Mouse (Mus musculus): ENCODE results near the gene Srbd1. TPM values are rescaled to one million over a fixed set of nuclear protein-coding genes. Genes with fewer than 3 reads are reported as not detected.

Gene Srbd1
- polyA plus RNA-seq, 1 experiment from 2014 or later: 21.9 TPM

DNA sequence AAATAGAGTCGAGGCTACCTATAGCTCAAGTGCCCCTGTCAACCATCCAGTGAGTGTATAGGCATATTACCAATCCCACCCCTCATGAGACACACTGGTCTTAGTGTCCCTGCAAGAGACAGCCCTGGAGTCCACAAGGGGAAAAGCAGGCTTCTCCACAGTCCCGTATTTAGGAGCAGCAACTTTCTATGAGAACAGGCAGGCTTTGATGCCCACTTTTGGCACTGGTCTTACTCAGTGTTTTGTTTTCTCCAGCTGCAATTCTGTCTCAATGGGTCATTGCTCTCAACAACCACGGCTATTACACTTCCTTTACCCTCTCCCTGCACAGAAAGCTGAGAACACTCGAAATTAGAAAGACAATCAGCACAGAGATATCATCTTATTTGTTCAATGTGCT lies 157.4 kb downstream of the Srbd1 start:
- Histone ChIP-seq H3K4me3 (no peak overlapping the region), H3K27me3 (ENCODE audit: low read depth, poor library complexity, severe bottlenecking) (no peaks in the 10 kb centered on the region), H3K4me1 (no peaks in the 10 kb centered on the region), H3K9me3 (replicated peaks) (no peaks in the 10 kb centered on the region), H3K27ac (replicated peaks) (no peak overlapping the region), H3K36me3 (peaks cover 27% of the 10 kb centered on the region)
- WGBS: 76% methylated on average over 4 of the region's 4 CpGs
- DNase-seq (ENCODE audit: low spot score): no peak

DNA sequence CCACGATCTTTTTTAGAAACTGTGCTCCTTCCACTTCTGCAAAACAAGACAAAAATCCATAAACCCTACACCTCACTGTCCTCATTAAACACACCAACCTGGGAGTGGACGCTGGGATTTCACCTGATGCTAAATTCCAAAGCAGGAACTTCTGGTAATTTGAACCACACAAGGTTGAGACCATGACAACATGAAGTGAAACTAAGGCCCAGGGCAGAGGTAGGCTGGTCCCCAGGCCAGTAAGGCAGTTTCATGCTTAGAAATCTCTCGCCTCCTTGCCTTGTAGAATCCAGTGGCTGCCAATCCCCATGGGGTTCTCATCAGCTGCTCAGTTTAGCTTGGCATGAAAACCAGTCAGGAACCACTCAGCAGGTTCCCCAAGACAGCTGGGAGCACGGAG lies 158.4 kb downstream of the Srbd1 start:
- H3K9me3 ChIP-seq (replicated peaks): no peaks in the 10 kb centered on the region
- no peak overlapping the region for H3K4me3 ChIP-seq
- peaks cover 27% of the 10 kb centered on the region for H3K36me3 ChIP-seq
- 83% methylated on average over 4 of the region's 4 CpGs for WGBS
- no peak overlapping the region for H3K27ac ChIP-seq (replicated peaks)
- H3K4me1 ChIP-seq: no peaks in the 10 kb centered on the region
- no peaks in the 10 kb centered on the region for H3K27me3 ChIP-seq (ENCODE audit: low read depth, poor library complexity, severe bottlenecking)
- DNase-seq (ENCODE audit: low spot score): no peak

DNA sequence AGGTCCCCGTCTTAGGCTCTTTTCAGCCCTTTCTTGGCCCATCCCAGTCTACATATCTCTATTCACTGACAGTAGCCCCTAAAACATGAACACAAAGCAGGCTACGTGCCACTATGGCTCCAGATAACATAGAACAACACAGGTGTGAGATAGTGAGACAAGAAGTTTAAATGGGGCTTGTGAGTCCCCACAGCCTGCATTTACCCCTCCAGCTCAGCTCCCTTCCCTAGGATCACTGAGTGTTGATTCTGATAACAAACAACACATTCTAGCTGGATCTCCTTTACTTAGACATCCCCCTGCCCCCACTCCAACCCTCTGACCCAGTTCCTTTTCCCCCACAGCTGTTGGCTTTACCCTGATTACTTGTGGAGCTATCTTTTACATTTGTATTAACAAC lies 158.8 kb downstream of the Srbd1 start:
- WGBS: 88% methylated on average over 2 of the region's 2 CpGs
- no peaks in the 10 kb centered on the region for H3K9me3 ChIP-seq (replicated peaks)
- no peak overlapping the region for H3K27ac ChIP-seq (replicated peaks)
- no peak overlapping the region for H3K4me3 ChIP-seq
- H3K27me3 ChIP-seq (ENCODE audit: low read depth, poor library complexity, severe bottlenecking): no peaks in the 10 kb centered on the region
- H3K4me1 ChIP-seq: no peaks in the 10 kb centered on the region
- no peak for DNase-seq (ENCODE audit: low spot score)
- H3K36me3 ChIP-seq: peaks cover 27% of the 10 kb centered on the region

DNA sequence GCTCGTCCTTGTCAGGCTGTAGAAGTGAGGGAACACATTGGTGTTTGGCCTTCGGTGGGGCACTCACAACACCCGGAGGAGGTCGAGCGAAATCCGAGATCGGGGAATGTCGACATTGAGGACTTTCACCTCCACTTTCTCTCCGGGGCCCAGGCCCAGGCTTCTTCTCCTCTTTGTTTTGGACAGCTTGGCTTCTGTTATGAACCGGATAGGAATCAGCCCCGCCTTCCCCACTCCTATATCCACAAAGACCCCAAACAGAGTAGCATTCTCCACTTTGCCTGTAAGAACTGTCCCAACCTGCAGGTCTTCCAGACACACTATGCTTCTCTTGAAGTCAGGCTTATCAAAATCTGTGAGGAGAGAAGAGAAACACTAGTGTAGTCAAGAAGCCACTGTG lies 159.8 kb downstream of the Srbd1 start:
- no peaks in the 10 kb centered on the region for H3K9me3 ChIP-seq (replicated peaks)
- 87% methylated on average over 11 of the region's 11 CpGs for WGBS
- no peak for DNase-seq (ENCODE audit: low spot score)
- H3K27me3 ChIP-seq (ENCODE audit: low read depth, poor library complexity, severe bottlenecking): no peaks in the 10 kb centered on the region
- H3K4me3 ChIP-seq: no peak overlapping the region
- no peak overlapping the region for H3K27ac ChIP-seq (replicated peaks)
- peaks cover 27% of the 10 kb centered on the region for H3K36me3 ChIP-seq
- no peaks in the 10 kb centered on the region for H3K4me1 ChIP-seq

DNA sequence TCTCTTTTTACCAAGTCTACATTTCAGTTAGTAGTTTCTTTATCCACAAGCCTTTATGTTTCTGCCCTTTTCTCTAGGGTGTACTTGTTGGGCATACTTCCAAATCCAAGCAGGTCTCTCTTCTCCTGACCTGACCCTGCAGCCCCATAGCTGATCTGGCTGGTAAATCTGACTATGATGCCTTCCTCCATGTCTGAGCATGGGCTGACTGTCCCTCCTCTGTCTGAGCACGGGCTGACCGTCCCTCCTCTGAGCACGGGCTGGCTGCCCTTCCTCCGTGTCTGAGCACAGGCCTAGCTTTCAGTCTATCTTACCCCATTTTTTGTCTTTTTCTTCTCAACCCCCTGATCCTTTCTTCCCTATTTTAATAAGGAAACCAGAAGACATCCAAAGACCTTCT lies 162.7 kb downstream of the Srbd1 start:
- H3K9me3 ChIP-seq (replicated peaks): no peaks in the 10 kb centered on the region
- H3K27me3 ChIP-seq (ENCODE audit: low read depth, poor library complexity, severe bottlenecking): no peaks in the 10 kb centered on the region
- no peak overlapping the region for H3K4me3 ChIP-seq
- no peak for DNase-seq (ENCODE audit: low spot score)
- H3K4me1 ChIP-seq: no peaks in the 10 kb centered on the region
- peaks cover 20% of the 10 kb centered on the region for H3K36me3 ChIP-seq
- H3K27ac ChIP-seq (replicated peaks): no peak overlapping the region
- 98% methylated on average over 4 of the region's 4 CpGs for WGBS

DNA sequence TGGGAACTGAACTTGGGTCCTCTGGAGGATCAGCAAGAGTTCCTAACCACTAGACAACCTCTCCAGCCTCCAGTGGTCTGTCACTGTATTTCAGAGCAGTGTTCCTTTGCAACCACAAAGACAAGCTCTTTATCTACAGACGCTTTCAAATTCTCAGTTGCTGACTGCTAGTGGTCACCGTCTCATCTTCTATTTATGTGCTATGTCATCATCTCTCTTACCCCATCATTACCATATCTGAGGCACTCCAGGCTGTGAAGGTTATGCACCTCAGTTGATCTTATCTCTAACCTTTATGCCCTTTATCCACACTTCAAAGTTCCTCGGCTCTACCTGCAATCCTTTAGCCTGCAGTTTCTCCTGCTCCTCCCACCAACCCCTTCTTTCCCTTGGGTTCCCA lies 163.1 kb downstream of the Srbd1 start:
- WGBS: 90% methylated on average over 3 of the region's 3 CpGs
- Histone ChIP-seq H3K9me3 (replicated peaks) (no peaks in the 10 kb centered on the region), H3K27ac (replicated peaks) (no peak overlapping the region), H3K4me1 (no peaks in the 10 kb centered on the region), H3K36me3 (peaks cover 20% of the 10 kb centered on the region), H3K4me3 (no peak overlapping the region), H3K27me3 (ENCODE audit: low read depth, poor library complexity, severe bottlenecking) (no peaks in the 10 kb centered on the region)
- no peak for DNase-seq (ENCODE audit: low spot score)

DNA sequence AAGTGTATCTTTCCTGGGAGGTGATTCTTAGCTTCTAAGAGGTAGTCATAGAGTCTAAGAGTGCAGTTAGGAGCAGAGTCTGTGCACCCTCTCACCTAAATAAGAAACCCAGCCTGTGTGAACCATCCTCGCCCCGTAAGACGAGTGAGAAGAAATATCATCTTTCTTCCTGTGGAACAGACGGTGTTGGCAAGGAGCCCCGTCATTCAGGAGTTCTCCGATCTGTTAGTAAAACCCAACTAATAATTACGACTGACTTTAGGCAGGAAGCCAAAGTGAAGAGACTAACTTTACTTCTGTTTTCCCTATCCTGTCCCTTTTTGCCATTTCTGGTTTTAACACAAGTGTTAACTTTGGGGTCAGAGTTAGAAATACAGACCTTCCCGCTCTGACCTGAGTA lies 166.1 kb downstream of the Srbd1 start:
- DNase-seq (ENCODE audit: low spot score): no peak
- Histone ChIP-seq H3K36me3 (peaks cover 8% of the 10 kb centered on the region), H3K27me3 (ENCODE audit: low read depth, poor library complexity, severe bottlenecking) (no peaks in the 10 kb centered on the region), H3K4me3 (no peak overlapping the region), H3K4me1 (no peaks in the 10 kb centered on the region), H3K9me3 (replicated peaks) (no peaks in the 10 kb centered on the region), H3K27ac (replicated peaks) (no peak overlapping the region)
- 93% methylated on average over 8 of the region's 8 CpGs for WGBS

DNA sequence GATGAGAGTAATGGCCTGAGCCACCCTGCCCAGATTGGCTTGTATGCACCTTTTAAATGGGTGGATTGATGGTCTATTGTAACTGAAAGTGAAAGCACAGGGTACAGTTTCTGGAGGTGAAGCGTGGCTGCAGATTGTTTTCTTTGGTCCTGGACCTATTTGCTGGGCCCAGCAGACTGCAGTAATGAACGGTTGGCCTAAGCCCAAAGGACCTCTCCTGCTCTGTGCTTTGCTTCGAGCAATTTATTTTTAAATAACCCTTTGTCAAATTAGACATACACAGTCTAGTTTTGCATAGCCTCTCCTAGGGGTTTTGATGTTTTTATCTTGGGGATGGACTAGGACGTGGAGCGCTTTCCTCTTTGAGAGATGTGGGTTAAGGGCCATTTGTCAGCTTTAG lies 169.9 kb downstream of the Srbd1 start:
- H3K9me3 ChIP-seq (replicated peaks): no peaks in the 10 kb centered on the region
- H3K4me3 ChIP-seq: no peak overlapping the region
- WGBS: 88% methylated on average over 5 of the region's 5 CpGs
- H3K4me1 ChIP-seq: peaks cover 13% of the 10 kb centered on the region
- H3K27me3 ChIP-seq (ENCODE audit: low read depth, poor library complexity, severe bottlenecking): no peaks in the 10 kb centered on the region
- DNase-seq (ENCODE audit: low spot score): no peak
- H3K36me3 ChIP-seq: no peaks in the 10 kb centered on the region
- H3K27ac ChIP-seq (replicated peaks): no peak overlapping the region

DNA sequence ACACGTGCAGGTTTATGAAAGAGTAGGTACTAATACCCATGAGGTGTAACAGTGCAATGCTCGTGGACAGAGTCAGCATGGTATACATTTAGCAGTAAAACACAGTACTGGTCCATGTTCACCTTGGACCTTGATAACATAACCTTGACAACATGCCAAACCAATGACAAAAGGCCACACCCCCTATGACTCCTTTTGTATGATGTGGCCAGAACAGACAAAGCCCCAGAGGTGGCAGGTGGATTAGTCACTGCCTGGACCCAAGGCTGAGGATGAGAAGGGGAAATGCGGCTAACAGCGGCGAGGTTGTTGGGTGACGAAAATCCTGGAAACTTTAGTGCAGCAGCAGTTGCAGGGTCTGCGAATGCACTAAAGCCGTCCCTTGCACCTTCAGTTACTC lies 170.4 kb downstream of the Srbd1 start:
- peak; percentile 6 for DNase-seq (ENCODE audit: low spot score)
- no peak overlapping the region for H3K4me3 ChIP-seq
- H3K27me3 ChIP-seq (ENCODE audit: low read depth, poor library complexity, severe bottlenecking): no peaks in the 10 kb centered on the region
- H3K4me1 ChIP-seq: peaks cover 13% of the 10 kb centered on the region
- H3K36me3 ChIP-seq: no peaks in the 10 kb centered on the region
- no peak overlapping the region for H3K27ac ChIP-seq (replicated peaks)
- no peaks in the 10 kb centered on the region for H3K9me3 ChIP-seq (replicated peaks)
- WGBS: 88% methylated on average over 8 of the region's 8 CpGs

DNA sequence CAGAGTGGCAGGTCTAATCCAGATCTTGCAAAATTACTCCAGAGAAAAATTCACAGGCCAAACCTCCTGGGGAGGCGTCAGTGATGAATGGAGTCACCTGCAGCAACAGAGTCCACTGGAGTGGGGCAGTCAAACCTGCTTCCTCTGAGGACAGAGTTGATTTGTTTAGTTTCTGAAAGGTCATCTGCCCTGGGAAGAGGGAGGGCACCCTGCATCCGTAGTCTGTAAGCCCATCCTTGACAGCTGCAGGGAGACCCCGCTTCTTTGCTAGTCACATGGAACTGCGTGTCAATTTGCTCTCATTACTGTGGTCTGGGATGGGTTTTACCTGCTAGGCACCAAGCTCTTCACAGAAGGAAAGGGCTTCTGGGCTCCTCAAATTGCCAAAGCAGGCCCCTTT lies 173.9 kb downstream of the Srbd1 start:
- Histone ChIP-seq H3K27me3 (ENCODE audit: low read depth, poor library complexity, severe bottlenecking) (no peaks in the 10 kb centered on the region), H3K9me3 (replicated peaks) (no peaks in the 10 kb centered on the region), H3K4me1 (peaks cover 13% of the 10 kb centered on the region), H3K36me3 (no peaks in the 10 kb centered on the region), H3K4me3 (no peak overlapping the region), H3K27ac (replicated peaks) (no peak overlapping the region)
- 60% methylated on average over 4 of the region's 4 CpGs for WGBS
- no peak for DNase-seq (ENCODE audit: low spot score)

DNA sequence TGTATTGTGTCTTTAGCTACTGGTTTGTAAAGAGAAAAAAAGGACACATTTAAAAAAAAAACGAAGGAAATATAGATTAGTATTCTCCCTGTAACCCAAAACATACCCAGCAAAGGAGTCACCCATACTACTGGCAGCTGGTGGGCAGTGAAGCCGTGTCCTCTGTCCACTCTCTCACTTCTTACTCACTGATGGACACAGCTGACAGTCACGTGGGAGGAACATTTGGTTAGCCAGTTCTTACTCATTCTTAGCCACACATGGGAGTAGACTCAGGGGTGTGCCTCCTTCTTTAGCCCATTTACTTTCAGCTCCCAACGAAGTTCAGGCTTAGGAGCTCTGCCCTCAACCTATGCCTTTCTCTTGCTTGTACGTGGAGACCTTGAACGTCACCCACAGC lies 183.3 kb downstream of the Srbd1 start:
- Histone ChIP-seq H3K9me3 (replicated peaks) (no peaks in the 10 kb centered on the region), H3K27ac (replicated peaks) (no peak overlapping the region), H3K36me3 (no peaks in the 10 kb centered on the region), H3K4me1 (no peaks in the 10 kb centered on the region), H3K4me3 (no peak overlapping the region), H3K27me3 (ENCODE audit: low read depth, poor library complexity, severe bottlenecking) (no peaks in the 10 kb centered on the region)
- peak; percentile 7 for DNase-seq (ENCODE audit: low spot score)
- WGBS: 62% methylated on average over 6 of the region's 6 CpGs

DNA sequence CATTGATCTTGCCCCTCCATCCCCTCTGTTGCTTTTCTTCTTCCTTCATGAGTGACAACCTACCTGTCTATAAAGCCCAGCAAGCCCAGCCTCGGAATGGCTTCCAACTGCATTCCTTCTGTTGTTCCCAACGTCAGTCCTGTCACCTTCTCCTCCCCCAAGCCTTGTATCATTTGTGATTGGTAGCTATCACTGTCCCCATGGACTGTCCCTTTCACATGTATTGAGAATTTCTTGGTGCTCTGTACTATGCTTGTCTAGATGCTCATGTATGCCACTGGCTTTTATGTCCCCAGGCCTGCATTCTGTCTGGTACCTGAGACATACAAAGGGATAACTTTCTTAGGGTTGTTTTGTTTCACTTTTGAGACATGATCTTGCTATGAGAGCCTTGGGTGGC lies 193.2 kb downstream of the Srbd1 start:
- no peaks in the 10 kb centered on the region for H3K36me3 ChIP-seq
- DNase-seq (ENCODE audit: low spot score): no peak
- no peak overlapping the region for H3K27ac ChIP-seq (replicated peaks)
- peaks cover 12% of the 10 kb centered on the region; the same call in 1 of the 2 replicates for H3K27me3 ChIP-seq (ENCODE audit: low read depth, poor library complexity, severe bottlenecking)
- H3K9me3 ChIP-seq (replicated peaks): no peaks in the 10 kb centered on the region
- 76% methylated on average over 2 of the region's 2 CpGs for WGBS
- no peak overlapping the region for H3K4me3 ChIP-seq
- H3K4me1 ChIP-seq: peaks cover 13% of the 10 kb centered on the region

DNA sequence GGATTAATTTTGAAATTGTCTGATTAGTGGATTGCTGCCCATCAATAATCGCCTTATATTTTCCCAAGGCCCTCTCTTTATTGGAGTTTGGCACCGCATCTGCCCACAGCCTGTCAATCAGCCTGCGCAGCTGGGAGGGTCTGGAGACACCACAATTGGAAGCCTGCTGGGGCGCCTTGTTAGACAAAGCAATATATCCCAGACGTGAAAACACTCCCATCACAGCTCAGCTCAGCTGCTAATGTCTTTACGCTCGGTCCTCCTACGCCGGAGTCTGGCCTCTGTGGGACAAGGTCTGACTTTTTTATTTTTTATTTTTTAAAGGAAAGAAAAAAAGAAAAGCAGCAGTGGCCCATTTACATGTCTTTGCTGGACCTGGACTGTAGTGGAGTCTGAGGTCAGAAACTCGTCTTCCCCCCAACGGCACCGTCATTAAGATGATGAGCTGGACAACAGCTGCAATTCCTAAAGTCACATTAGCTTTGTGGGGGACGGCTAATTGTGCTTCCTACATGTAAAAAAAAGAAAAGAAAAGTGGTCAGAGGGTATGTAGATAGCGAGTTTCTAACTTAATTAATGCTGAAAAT lies 195.0 kb downstream of the Srbd1 start:
- Histone ChIP-seq H3K27me3 (ENCODE audit: low read depth, poor library complexity, severe bottlenecking) (peaks cover 12% of the 10 kb centered on the region; the same call in 1 of the 2 replicates), H3K9me3 (replicated peaks) (no peaks in the 10 kb centered on the region), H3K4me1 (peaks cover 13% of the 10 kb centered on the region), H3K4me3 (no peak overlapping the region), H3K27ac (replicated peaks) (0 out of 2 replicates have a peak overlapping the region, but pooled peaks have one; percentile 23), H3K36me3 (no peaks in the 10 kb centered on the region)
- 65% methylated on average over 14 of the region's 14 CpGs for WGBS
- peak; percentile 29 for DNase-seq (ENCODE audit: low spot score)
